Mouse (Mus musculus) ES-Bruce4 (cell line): ENCODE data around the gene Zbp1.

Experiments used
- CTCF ChIP-seq: IDR thresholded peaks from one replicate; pipeline ENCODE4 v1.8.1; 2011; ENCODE audit warnings: low read depth, low read length
- EP300 ChIP-seq: IDR thresholded peaks from 2 replicates; pipeline ENCODE4 v1.6.1; 2011; ENCODE audit warnings: low read depth, low read length; ENCODE audit not compliant: insufficient read depth
- POLR2A ChIP-seq: IDR thresholded peaks from one replicate; pipeline ENCODE4 v1.8.1; 2011; ENCODE audit warnings: low read length; ENCODE audit not compliant: insufficient read depth

- no peak for TF ChIP-seq CTCF
- no peak for TF ChIP-seq EP300
- no peak for TF ChIP-seq POLR2A
Measured at GRCm38 (mm10) chr2:173163380-173163779, 55.3 kb downstream of the Zbp1 start.
